Mouse (Mus musculus): ENCODE results near the gene Eps8l3. TPM values are rescaled to one million over a fixed set of nuclear protein-coding genes. Genes with fewer than 3 reads are reported as not detected.

The Eps8l3 gene
- polyA plus RNA-seq, 1 experiment = 27.9 TPM

- Histone ChIP-seq H3K4me3 (ENCODE audit: control insufficient read depth, low read depth, low read length) (peak within 1 kb of the TSS; percentile 91), H3K27ac (ENCODE audit: control insufficient read depth, insufficient read depth, low read depth, low read length) (peak within 1 kb of the TSS; percentile 87), H3K36me3 (ENCODE audit: control insufficient read depth, insufficient read depth, low read length) (peaks cover 3% of the 10 kb centered on the region; the same call in 1 of the 2 replicates), H3K27me3 (ENCODE audit: control insufficient read depth, insufficient read depth, low read length) (no peaks in the 10 kb centered on the region), H3K4me1 (ENCODE audit: control insufficient read depth, insufficient read depth, low read length) (peaks cover 5% of the 10 kb centered on the region; the same call in 1 of the 2 replicates)
- TF ChIP-seq POLR2A (IDR thresholded peaks at IDR 0.05; ENCODE audit: control insufficient read depth, low read depth, low read length) = peak; percentile 97
- TF ChIP-seq CTCF (IDR thresholded peaks at IDR 0.05; ENCODE audit: control insufficient read depth, insufficient read depth, insufficient replicate concordance, low read depth, low read length) = no peak
These were observed 18.9 kb downstream of the Eps8l3 start, which contains the start of gene Gstm5 for GRCm38 (mm10) chr3:107895720-107896569. Gstm5 (plus strand) TSS chr3:107895821.

- H3K27me3 ChIP-seq (ENCODE audit: control insufficient read depth, insufficient read depth, low read length) = no peaks in the 10 kb centered on the region
- TF ChIP-seq POLR2A (IDR thresholded peaks at IDR 0.05; ENCODE audit: control insufficient read depth, low read depth, low read length) (no peak), CTCF (IDR thresholded peaks at IDR 0.05; ENCODE audit: control insufficient read depth, insufficient read depth, insufficient replicate concordance, low read depth, low read length) (no peak)
- no peak overlapping the region for H3K4me3 ChIP-seq (ENCODE audit: control insufficient read depth, low read depth, low read length)
- H3K27ac ChIP-seq (ENCODE audit: control insufficient read depth, insufficient read depth, low read depth, low read length) = no peak overlapping the region
- H3K36me3 ChIP-seq (ENCODE audit: control insufficient read depth, insufficient read depth, low read length) = peaks cover 3% of the 10 kb centered on the region; the same call in 1 of the 2 replicates
- H3K4me1 ChIP-seq (ENCODE audit: control insufficient read depth, insufficient read depth, low read length) = peaks cover 5% of the 10 kb centered on the region; the same call in 1 of the 2 replicates
These were observed 21.7 kb downstream of the Eps8l3 start for GRCm38 (mm10) chr3:107898691-107899090.

- no peaks in the 10 kb centered on the region for H3K27me3 ChIP-seq (ENCODE audit: control insufficient read depth, insufficient read depth, low read length)
- no peak for TF ChIP-seq POLR2A (IDR thresholded peaks at IDR 0.05; ENCODE audit: control insufficient read depth, low read depth, low read length)
- TF ChIP-seq CTCF (IDR thresholded peaks at IDR 0.05; ENCODE audit: control insufficient read depth, insufficient read depth, insufficient replicate concordance, low read depth, low read length) = no peak
- H3K27ac ChIP-seq (ENCODE audit: control insufficient read depth, insufficient read depth, low read depth, low read length) = no peak overlapping the region
- H3K36me3 ChIP-seq (ENCODE audit: control insufficient read depth, insufficient read depth, low read length) = peaks cover 3% of the 10 kb centered on the region; the same call in 1 of the 2 replicates
- H3K4me1 ChIP-seq (ENCODE audit: control insufficient read depth, insufficient read depth, low read length) = peaks cover 4% of the 10 kb centered on the region; the same call in 1 of the 2 replicates
- no peak overlapping the region for H3K4me3 ChIP-seq (ENCODE audit: control insufficient read depth, low read depth, low read length)
These were observed 24.1 kb downstream of the Eps8l3 start for GRCm38 (mm10) chr3:107900955-107901673.

GRCm38 (mm10) chr3:107905942-107906341, 28.9 kb downstream of the Eps8l3 start:
- H3K4me1 ChIP-seq (ENCODE audit: control insufficient read depth, insufficient read depth, low read length) = no peaks in the 10 kb centered on the region
- H3K36me3 ChIP-seq (ENCODE audit: control insufficient read depth, insufficient read depth, low read length) = no peaks in the 10 kb centered on the region
- TF ChIP-seq POLR2A (IDR thresholded peaks at IDR 0.05; ENCODE audit: control insufficient read depth, low read depth, low read length) (no peak), CTCF (IDR thresholded peaks at IDR 0.05; ENCODE audit: control insufficient read depth, insufficient read depth, insufficient replicate concordance, low read depth, low read length) (no peak)
- no peak overlapping the region for H3K27ac ChIP-seq (ENCODE audit: control insufficient read depth, insufficient read depth, low read depth, low read length)
- H3K4me3 ChIP-seq (ENCODE audit: control insufficient read depth, low read depth, low read length) = no peak overlapping the region
- no peaks in the 10 kb centered on the region for H3K27me3 ChIP-seq (ENCODE audit: control insufficient read depth, insufficient read depth, low read length)

- Histone ChIP-seq H3K36me3 (ENCODE audit: control insufficient read depth, insufficient read depth, low read length) (no peaks in the 10 kb centered on the region), H3K4me3 (ENCODE audit: control insufficient read depth, low read depth, low read length) (no peak overlapping the region), H3K27ac (ENCODE audit: control insufficient read depth, insufficient read depth, low read depth, low read length) (no peak overlapping the region), H3K27me3 (ENCODE audit: control insufficient read depth, insufficient read depth, low read length) (no peaks in the 10 kb centered on the region), H3K4me1 (ENCODE audit: control insufficient read depth, insufficient read depth, low read length) (no peaks in the 10 kb centered on the region)
- TF ChIP-seq CTCF (IDR thresholded peaks at IDR 0.05; ENCODE audit: control insufficient read depth, insufficient read depth, insufficient replicate concordance, low read depth, low read length) (no peak), POLR2A (IDR thresholded peaks at IDR 0.05; ENCODE audit: control insufficient read depth, low read depth, low read length) (no peak)
These were observed 39.6 kb downstream of the Eps8l3 start for GRCm38 (mm10) chr3:107916674-107917073.

- TF ChIP-seq CTCF (IDR thresholded peaks at IDR 0.05; ENCODE audit: control insufficient read depth, insufficient read depth, insufficient replicate concordance, low read depth, low read length) (no peak), POLR2A (IDR thresholded peaks at IDR 0.05; ENCODE audit: control insufficient read depth, low read depth, low read length) (no peak)
- Histone ChIP-seq H3K27me3 (ENCODE audit: control insufficient read depth, insufficient read depth, low read length) (no peaks in the 10 kb centered on the region), H3K36me3 (ENCODE audit: control insufficient read depth, insufficient read depth, low read length) (no peaks in the 10 kb centered on the region), H3K4me3 (ENCODE audit: control insufficient read depth, low read depth, low read length) (no peak overlapping the region), H3K4me1 (ENCODE audit: control insufficient read depth, insufficient read depth, low read length) (no peaks in the 10 kb centered on the region), H3K27ac (ENCODE audit: control insufficient read depth, insufficient read depth, low read depth, low read length) (no peak overlapping the region)
These were observed 40.1 kb downstream of the Eps8l3 start for GRCm38 (mm10) chr3:107917097-107917496.
